Mouse (Mus musculus): Measurements from ENCODE around the gene Smu1. TPM values are rescaled to one million over a fixed set of nuclear protein-coding genes. Genes with fewer than 3 reads are reported as not detected.

The Smu1 gene
- polyA plus RNA-seq, 1 experiment from 2014 or later, result 120 TPM

DNA sequence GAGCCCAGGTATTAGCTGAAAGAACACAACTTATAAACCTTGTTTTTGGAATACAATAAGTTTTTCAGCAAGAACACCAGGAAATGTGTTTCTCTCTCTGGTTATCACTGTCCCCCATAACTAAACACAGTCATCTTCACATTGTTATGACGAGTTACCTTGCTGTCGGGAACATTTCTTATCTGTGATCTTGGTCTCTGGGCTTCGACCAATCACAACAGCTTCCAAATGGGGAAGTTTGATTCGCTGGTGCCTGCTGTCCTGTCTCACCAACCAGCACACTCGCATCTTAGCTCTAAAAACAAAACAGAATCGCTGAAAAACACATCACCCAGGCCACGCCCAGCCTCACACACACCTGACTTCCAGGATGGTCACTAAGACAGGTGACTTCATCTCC, 60.7 kb downstream of the Smu1 start:
- no peak overlapping the region for H3K4me2 ChIP-seq (replicated peaks)
- H3K4me3 ChIP-seq (replicated peaks; ENCODE audit: low read length), result no peak overlapping the region
- ATAC-seq (ENCODE audit: low FRiP score) (no peak), DNase-seq (ENCODE audit: low spot score) (no peak)
- H3K9ac ChIP-seq, result no peak overlapping the region
- peaks cover 45% of the 10 kb centered on the region for H3K36me3 ChIP-seq (replicated peaks; ENCODE audit: control insufficient read depth, insufficient read depth)
- no peaks in the 10 kb centered on the region for H3K27me3 ChIP-seq (ENCODE audit: control insufficient read depth, insufficient read depth, low read length)
- peaks cover 13% of the 10 kb centered on the region for H3K4me1 ChIP-seq (replicated peaks; ENCODE audit: control insufficient read depth, insufficient read depth, low read length)
- 88% methylated on average over 7 of the region's 7 CpGs for WGBS
- no peak overlapping the region for H3K27ac ChIP-seq
- no peaks in the 10 kb centered on the region for H3K9me3 ChIP-seq (ENCODE audit: control insufficient read depth, low read length)

DNA sequence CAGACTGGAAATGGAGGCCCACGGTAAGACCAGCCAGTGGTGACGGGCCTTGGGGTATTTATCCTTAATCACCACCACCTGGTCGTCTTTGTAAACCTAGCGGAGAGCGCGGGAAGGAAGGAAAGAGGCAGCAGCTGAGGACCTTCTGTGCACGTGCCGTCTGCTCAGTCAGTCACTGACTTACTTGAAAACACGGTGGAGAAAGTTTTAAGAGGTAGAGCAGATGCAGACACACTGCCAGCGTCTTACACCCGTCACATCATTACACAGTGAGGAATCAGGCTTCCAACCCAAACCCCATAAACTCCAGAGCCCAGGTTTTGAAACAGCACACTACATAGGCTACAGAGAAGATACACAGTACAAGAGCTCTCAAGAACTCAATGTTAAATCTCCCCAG, 66.6 kb downstream of the Smu1 start:
- Histone ChIP-seq H3K4me2 (replicated peaks) (no peak overlapping the region), H3K9me3 (ENCODE audit: control insufficient read depth, low read length) (no peaks in the 10 kb centered on the region), H3K27me3 (ENCODE audit: control insufficient read depth, insufficient read depth, low read length) (no peaks in the 10 kb centered on the region), H3K9ac (no peak overlapping the region), H3K36me3 (replicated peaks; ENCODE audit: control insufficient read depth, insufficient read depth) (peaks cover 85% of the 10 kb centered on the region), H3K4me1 (replicated peaks; ENCODE audit: control insufficient read depth, insufficient read depth, low read length) (no peaks in the 10 kb centered on the region), H3K4me3 (replicated peaks; ENCODE audit: low read length) (no peak overlapping the region), H3K27ac (no peak overlapping the region)
- 90% methylated on average over 11 of the region's 11 CpGs for WGBS
- DNase-seq (ENCODE audit: low spot score) (no peak), ATAC-seq (ENCODE audit: low FRiP score) (no peak)

MicroRNAs within 50 kb of the gene (microRNA counts, 519-probe panel; counts per million panel counts)
- microRNA mmu-miR-207, result not detected

Small RNA genes within 50 kb of the gene (microRNA-seq; reads per million reads assigned to microRNA genes)
- 0.65 reads per million for gene Mir207

Other genes with a start within 250 kb of the Smu1 start
- 40.3 and 42.1 TPM in 2 replicates for gene Aptx, start 54.7 kb downstream of the Smu1 start, polyA plus RNA-seq (2014; fragmentation: Nextera tagmentation; extraction: Ambion mirVana)
- 635 and 648 TPM in 2 replicates for gene Dnaja1, start 35.8 kb downstream of the Smu1 start, polyA plus RNA-seq (2014; fragmentation: Nextera tagmentation; extraction: Ambion mirVana)
- gene B4galt1, start 96.1 kb upstream of the Smu1 start, polyA plus RNA-seq (2014; fragmentation: Nextera tagmentation; extraction: Ambion mirVana), result 8.2 and 9.1 TPM in 2 replicates
- gene Spink4, start 162.1 kb upstream of the Smu1 start, polyA plus RNA-seq (2014; fragmentation: Nextera tagmentation; extraction: Ambion mirVana), result not detected in 2 replicates
- gene Bag1, start 190.4 kb upstream of the Smu1 start, polyA plus RNA-seq (2014; fragmentation: Nextera tagmentation; extraction: Ambion mirVana), result 207 and 215 TPM in 2 replicates
- 147 and 156 TPM in 2 replicates for gene Chmp5, start 190.5 kb upstream of the Smu1 start, polyA plus RNA-seq (2014; fragmentation: Nextera tagmentation; extraction: Ambion mirVana)
- 99.1 and 99.7 TPM in 2 replicates for gene Nfx1, start 213.0 kb upstream of the Smu1 start, polyA plus RNA-seq (2014; fragmentation: Nextera tagmentation; extraction: Ambion mirVana)